Mouse (Mus musculus): ENCODE measurements around the gene Itpr1.

- TF ChIP-seq CTCF (conservative IDR thresholded peaks at IDR 0.05; ENCODE audit: insufficient read depth, insufficient read length, low read depth, low read length) (no peak), POLR2A (IDR thresholded peaks at IDR 0.05; ENCODE audit: low read depth, low read length) (no peak)
Observed at GRCm38 (mm10) chr6:108510101-108510500, 297.2 kb downstream of the Itpr1 start.
